Mouse (Mus musculus) limb, embryonic 13.5 days (tissue): Measurements from ENCODE around the gene Cdk7. TPM values are rescaled to one million over a fixed set of nuclear protein-coding genes. Genes with fewer than 3 reads are reported as not detected.
A peak's percentile ranks its signal among the peaks of the same experiment; 100 is the strongest.

ENCODE experiments used
- ATAC-seq: fragments of 200-750 bp; cut with Nextera tagmentation; 2 replicates; pipeline ENCODE4 v1.8.0; 2017; ENCODE audit warnings: low read depth, moderate number of reproducible peaks, moderate TSS enrichment; ENCODE audit not compliant: low FRiP score
- H3K27ac ChIP-seq: fragments of 300-500 bp; sonication (generic); 2 replicates; pipeline ENCODE4 v1.5.1; 2015; ENCODE audit warnings: inconsistent platforms, mild to moderate bottlenecking, moderate library complexity
- H3K27me3 ChIP-seq: fragments of 300-500 bp; sonication (generic); 2 replicates; pipeline ENCODE4 v1.6.1; 2015; ENCODE audit warnings: mild to moderate bottlenecking, inconsistent platforms
- H3K36me3 ChIP-seq: fragments of 300-500 bp; sonication (generic); 2 replicates; pipeline ENCODE4 v1.6.1; 2015; ENCODE audit warnings: inconsistent platforms, mild to moderate bottlenecking, moderate library complexity
- H3K4me1 ChIP-seq: fragments of 300-500 bp; sonication (generic); 2 replicates; pipeline ENCODE4 v1.6.1; 2015; ENCODE audit warnings: inconsistent platforms
- H3K4me2 ChIP-seq: fragments of 300-500 bp; sonication (generic); replicated peaks from 2 replicates; pipeline ENCODE4 v1.6.1; 2015; ENCODE audit warnings: inconsistent platforms, mild to moderate bottlenecking, moderate library complexity
- H3K4me3 ChIP-seq: fragments of 300-500 bp; sonication (generic); 2 replicates; pipeline ENCODE4 v1.5.1; 2015; ENCODE audit warnings: moderate library complexity, mild to moderate bottlenecking, inconsistent platforms
- H3K9ac ChIP-seq: fragments of 300-500 bp; sonication (generic); 2 replicates; pipeline ENCODE4 v1.6.1; 2015; ENCODE audit warnings: mild to moderate bottlenecking, inconsistent platforms
- H3K9me3 ChIP-seq: fragments of 300-500 bp; sonication (generic); 2 replicates; pipeline ENCODE4 v1.6.1; 2016; ENCODE audit warnings: inconsistent platforms
- WGBS: fragments of 180-500 bp; shearing (Covaris S2); methylation state at CpG from one replicate; pipeline ENCODE4 v1.1.7; 2015; 5-methylcytosine and 5-hydroxymethylcytosine counted together
- polyA plus RNA-seq: library from polyadenylated mRNA; unstranded; fragments of >200 nt; fragmentation: Nextera tagmentation; extraction: Ambion mirVana; gene quantifications from 2 replicates; pipeline ENCODE4 v1.2.1, GENCODE M21; 2015

Cdk7 gene
- polyA plus RNA-seq, 1 experiment from 2014 or later, result 109 TPM

DNA sequence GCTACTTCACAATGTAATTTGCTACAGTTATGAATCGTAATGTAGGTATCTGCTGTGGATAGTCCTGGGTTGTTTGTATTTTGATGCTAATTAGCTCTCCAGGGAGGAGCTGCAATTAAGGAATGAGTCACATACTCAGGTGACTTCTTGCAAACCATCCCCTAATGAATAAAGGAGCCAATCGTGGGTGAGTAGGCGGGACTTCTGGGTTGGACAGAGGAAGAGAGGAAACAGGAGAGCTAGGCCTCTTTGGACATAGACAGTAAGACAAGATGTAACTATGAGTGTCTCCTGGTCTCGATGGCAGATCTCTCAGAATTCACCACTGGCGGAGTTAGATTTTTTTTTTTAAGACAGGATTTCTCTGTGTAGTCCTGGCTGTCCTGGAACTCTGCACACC lies 9.1 kb downstream of the Cdk7 start:
- Histone ChIP-seq H3K9ac (no peak overlapping the region), H3K27me3 (no peaks in the 10 kb centered on the region), H3K4me2 (no peak overlapping the region), H3K36me3 (peaks cover 73% of the 10 kb centered on the region), H3K9me3 (no peaks in the 10 kb centered on the region), H3K4me3 (no peak overlapping the region), H3K27ac (no peak overlapping the region), H3K4me1 (no peaks in the 10 kb centered on the region)
- WGBS, result 82% methylated on average over 5 of the region's 5 CpGs
- ATAC-seq, result no peak

DNA sequence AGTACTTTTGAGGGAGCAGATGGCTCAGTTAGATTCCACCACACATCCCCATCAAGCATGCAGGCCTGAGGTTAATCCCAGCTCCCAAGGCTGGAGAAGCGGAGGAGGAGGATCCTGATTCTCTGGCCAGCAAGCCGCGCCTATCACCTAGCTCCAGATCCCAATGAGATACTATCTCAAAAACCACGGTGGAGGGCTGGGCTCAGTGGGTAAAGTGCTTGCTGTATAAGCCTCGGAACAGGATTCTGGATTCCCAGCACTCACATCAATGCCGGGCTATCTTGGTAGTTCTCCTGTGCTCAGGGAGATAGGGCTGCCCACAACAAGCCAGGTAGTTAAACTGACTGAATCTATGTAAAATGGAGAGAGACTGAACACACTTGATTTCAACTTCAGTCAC lies 15.3 kb downstream of the Cdk7 start:
- H3K9me3 ChIP-seq, result no peaks in the 10 kb centered on the region
- H3K9ac ChIP-seq, result no peak overlapping the region
- no peak overlapping the region for H3K27ac ChIP-seq
- ATAC-seq, result no peak
- WGBS, result 93% methylated on average over 6 of the region's 6 CpGs
- H3K27me3 ChIP-seq, result no peaks in the 10 kb centered on the region
- H3K4me2 ChIP-seq, result no peak overlapping the region
- H3K36me3 ChIP-seq, result peaks cover 90% of the 10 kb centered on the region
- H3K4me1 ChIP-seq, result no peaks in the 10 kb centered on the region
- H3K4me3 ChIP-seq, result no peak overlapping the region

DNA sequence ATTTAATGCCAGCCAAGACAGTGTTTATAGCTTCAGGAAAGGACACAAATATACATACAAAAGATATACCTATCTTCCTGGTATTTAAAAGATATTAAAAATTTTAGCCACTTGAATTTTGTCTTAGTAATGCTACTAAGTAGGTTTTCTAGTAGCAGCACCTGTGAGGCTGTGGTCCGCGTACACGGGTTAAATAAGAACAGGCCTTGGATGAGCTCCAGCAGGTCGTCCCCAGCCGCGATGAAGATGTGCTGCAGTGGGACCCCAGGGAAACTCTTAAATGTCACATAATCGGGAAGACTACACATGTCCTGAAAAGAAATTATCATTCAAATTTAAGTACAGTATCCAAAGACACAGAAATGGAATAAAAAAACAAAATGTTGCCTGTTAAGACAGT lies 24.5 kb downstream of the Cdk7 start:
- WGBS, result 94% methylated on average over 7 of the region's 7 CpGs

DNA sequence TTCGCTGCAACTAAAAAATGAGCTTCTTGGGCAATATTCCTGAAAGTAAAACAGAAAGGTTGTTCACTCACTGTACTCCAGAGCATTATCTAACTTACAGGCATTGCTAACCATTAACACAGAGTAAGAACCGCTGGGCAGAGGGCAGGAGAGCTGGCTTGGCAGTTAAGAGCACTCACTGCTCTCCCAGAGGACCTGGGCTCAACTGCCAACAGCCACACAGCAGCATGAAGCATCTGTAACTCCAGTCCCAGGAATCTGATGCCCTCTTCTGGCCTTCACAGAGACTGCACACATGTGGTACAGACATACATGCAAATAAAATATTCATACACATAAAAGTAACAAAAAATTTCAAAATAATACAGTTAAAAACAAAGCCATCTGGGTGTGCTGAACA lies 27.3 kb downstream of the Cdk7 start:
- Histone ChIP-seq H3K27ac (no peak overlapping the region), H3K4me1 (no peaks in the 10 kb centered on the region), H3K36me3 (peaks cover 93% of the 10 kb centered on the region), H3K4me3 (no peak overlapping the region), H3K4me2 (no peak overlapping the region), H3K27me3 (no peaks in the 10 kb centered on the region), H3K9me3 (no peaks in the 10 kb centered on the region), H3K9ac (no peak overlapping the region)
- ATAC-seq, result no peak
- 91% methylated on average over 2 of the region's 2 CpGs for WGBS

More for the DNA sequence above, 24.5 kb downstream of the Cdk7 start:
- peaks cover 94% of the 10 kb centered on the region for H3K36me3 ChIP-seq
- H3K27ac ChIP-seq, result no peak overlapping the region
- no peak overlapping the region for H3K9ac ChIP-seq
- no peaks in the 10 kb centered on the region for H3K27me3 ChIP-seq
- no peaks in the 10 kb centered on the region for H3K4me1 ChIP-seq
- no peak for ATAC-seq
- no peak overlapping the region for H3K4me3 ChIP-seq
- H3K9me3 ChIP-seq, result no peaks in the 10 kb centered on the region
- H3K4me2 ChIP-seq, result no peak overlapping the region

DNA sequence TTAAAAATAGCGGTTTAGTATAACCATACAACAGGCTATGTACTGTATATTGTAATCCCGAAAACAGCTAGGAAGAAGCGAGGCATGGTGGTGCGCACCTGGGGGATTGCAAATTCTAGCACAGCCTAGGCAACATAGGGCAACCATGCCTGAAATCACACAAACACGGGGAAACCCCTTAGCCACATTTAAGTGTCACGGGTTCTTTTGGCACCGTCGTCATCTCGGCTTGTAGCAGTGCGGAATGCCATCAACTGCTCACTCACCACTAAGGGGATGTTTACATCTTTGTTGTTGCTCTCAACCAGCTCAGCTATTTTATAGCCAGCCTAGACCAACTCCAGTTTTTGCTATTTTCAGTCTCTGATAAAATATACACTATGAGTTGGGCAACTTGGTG lies 31.9 kb downstream of the Cdk7 start:
- Histone ChIP-seq H3K36me3 (peaks cover 83% of the 10 kb centered on the region), H3K4me3 (no peak overlapping the region), H3K9me3 (no peaks in the 10 kb centered on the region), H3K27ac (no peak overlapping the region), H3K9ac (no peak overlapping the region), H3K4me1 (no peaks in the 10 kb centered on the region), H3K4me2 (no peak overlapping the region), H3K27me3 (no peaks in the 10 kb centered on the region)
- 97% methylated on average over 10 of the region's 10 CpGs for WGBS
- ATAC-seq, result no peak

DNA sequence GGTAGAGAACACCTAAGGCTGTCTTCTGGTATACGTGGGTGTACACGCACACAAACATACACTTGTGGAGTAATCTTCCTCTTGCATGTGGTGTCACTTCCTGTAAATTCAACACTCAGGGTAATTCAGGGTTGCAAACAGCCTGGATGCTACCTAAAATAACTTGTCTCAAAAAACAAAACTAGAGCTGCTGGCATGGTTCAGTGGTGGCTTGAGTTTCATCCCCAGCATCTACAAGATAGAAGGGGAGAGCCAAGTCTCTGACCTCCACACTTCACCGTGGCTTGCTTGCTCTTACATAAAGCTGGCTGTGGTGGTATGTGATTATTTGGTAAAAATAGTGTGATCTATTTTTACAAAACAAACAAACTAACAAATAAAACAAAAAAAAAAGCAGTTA lies 33.2 kb downstream of the Cdk7 start:
- Histone ChIP-seq H3K4me3 (no peak overlapping the region), H3K27me3 (no peaks in the 10 kb centered on the region), H3K36me3 (peaks cover 71% of the 10 kb centered on the region), H3K4me1 (no peaks in the 10 kb centered on the region), H3K4me2 (no peak overlapping the region), H3K9me3 (no peaks in the 10 kb centered on the region), H3K27ac (no peak overlapping the region), H3K9ac (no peak overlapping the region)
- WGBS, result 93% methylated on average over 3 of the region's 3 CpGs
- no peak for ATAC-seq

DNA sequence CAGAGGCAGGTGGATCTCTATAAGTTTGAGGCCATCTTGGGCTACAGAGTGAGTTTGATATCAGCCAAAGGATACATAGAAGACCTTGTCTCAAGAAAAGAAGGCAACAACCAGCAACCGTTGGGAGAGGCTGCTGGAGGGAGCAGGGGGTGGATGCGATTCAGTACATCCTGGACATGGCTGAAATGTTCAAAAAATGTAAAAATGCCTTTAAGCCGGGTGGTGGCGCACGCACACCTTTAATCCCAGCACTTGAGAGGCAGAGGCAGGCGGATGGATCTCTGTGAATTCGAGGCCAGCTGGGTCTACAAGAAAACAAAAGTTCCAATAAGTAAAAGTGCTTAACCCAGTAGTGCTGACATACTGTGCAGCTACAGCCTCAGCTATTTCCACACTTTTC lies 43.2 kb downstream of the Cdk7 start:
- no peak overlapping the region for H3K9ac ChIP-seq
- no peaks in the 10 kb centered on the region for H3K9me3 ChIP-seq
- H3K4me1 ChIP-seq, result no peaks in the 10 kb centered on the region
- 66% methylated on average over 7 of the region's 7 CpGs for WGBS
- no peaks in the 10 kb centered on the region for H3K27me3 ChIP-seq
- H3K4me2 ChIP-seq, result no peak overlapping the region
- H3K27ac ChIP-seq, result no peak overlapping the region
- 0 out of 2 replicates have a peak, but pooled peaks cover 3% of the 10 kb centered on the region for H3K36me3 ChIP-seq
- H3K4me3 ChIP-seq, result no peak overlapping the region
- no peak for ATAC-seq

DNA sequence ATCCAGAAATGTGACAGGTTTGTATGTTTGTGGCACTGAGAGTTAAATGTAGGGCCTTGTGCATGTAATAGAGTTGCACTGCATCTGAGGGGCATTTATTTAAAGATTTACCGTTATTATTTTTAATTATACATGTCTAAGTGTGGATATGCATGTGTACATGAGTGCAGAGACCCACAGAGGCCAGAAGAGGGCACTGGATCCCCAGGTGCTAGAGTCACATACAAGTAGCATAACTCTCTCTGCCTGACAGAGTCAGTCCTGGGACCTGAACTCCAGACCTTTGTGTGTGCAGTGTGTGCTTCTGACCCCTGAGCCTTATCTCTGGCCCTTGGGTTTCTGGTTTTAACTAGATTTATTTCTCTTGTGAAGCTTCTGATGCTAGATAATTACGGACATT lies 46.4 kb downstream of the Cdk7 start:
- no peaks in the 10 kb centered on the region for H3K9me3 ChIP-seq

DNA sequence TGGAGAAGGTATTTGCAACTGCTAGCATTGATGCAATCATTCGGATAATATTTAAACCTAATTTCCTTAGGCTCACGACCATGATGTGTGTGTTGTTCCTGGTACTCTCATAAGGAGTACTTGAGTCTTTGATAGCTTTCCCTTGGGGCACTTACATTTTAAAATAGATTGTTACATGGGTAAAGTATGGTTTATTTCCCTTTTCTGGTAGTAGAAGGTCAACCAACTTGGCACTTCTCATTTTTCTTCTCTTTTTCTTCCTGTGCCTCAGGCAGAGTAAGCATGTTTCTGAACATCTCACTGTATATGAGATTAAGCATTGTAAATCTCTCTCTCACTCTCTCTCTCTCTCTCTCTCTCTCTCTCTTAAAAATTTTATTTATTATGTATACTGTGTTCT lies 47.9 kb downstream of the Cdk7 start:
- H3K4me2 ChIP-seq, result no peak overlapping the region
- no peaks in the 10 kb centered on the region for H3K36me3 ChIP-seq
- no peaks in the 10 kb centered on the region for H3K4me1 ChIP-seq
- no peak overlapping the region for H3K9ac ChIP-seq
- no peak for ATAC-seq
- no peaks in the 10 kb centered on the region for H3K27me3 ChIP-seq
- H3K9me3 ChIP-seq, result no peaks in the 10 kb centered on the region
- whole genome bisulfite sequencing, result 83% methylated on average over 2 of the region's 2 CpGs
- no peak overlapping the region for H3K27ac ChIP-seq
- H3K4me3 ChIP-seq, result no peak overlapping the region

More for the DNA sequence above, 46.4 kb downstream of the Cdk7 start:
- no peaks in the 10 kb centered on the region for H3K27me3 ChIP-seq
- H3K36me3 ChIP-seq, result no peaks in the 10 kb centered on the region
- 67% methylated on average over 2 of the region's 2 CpGs for WGBS
- no peak overlapping the region for H3K4me2 ChIP-seq
- no peak overlapping the region for H3K27ac ChIP-seq
- no peak overlapping the region for H3K9ac ChIP-seq
- H3K4me1 ChIP-seq, result no peaks in the 10 kb centered on the region
- no peak overlapping the region for H3K4me3 ChIP-seq
- no peak for ATAC-seq

DNA sequence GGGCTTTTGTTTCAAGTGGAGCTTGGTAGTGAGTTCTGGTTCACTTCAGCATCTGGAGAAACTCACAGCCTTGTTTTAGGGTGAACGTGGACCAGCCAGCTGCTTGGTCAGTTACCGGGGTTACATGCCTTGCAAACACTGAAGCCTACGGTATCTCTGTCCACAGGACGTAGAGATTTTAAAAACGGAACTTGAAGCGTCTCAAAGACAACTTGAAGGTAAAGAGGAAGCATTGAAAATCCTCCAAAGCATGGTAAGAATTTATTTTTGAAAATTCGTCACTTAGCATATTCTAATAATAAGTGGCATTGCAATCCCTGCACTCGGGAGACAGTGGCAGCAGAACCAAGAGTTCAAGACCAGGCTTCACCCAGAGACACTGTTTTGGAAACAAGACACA lies 49.1 kb downstream of the Cdk7 start:
- H3K27me3 ChIP-seq, result no peaks in the 10 kb centered on the region
- H3K4me1 ChIP-seq, result no peaks in the 10 kb centered on the region
- 85% methylated on average over 8 of the region's 8 CpGs for WGBS
- H3K9me3 ChIP-seq, result no peaks in the 10 kb centered on the region
- H3K4me3 ChIP-seq, result no peak overlapping the region
- H3K36me3 ChIP-seq, result no peaks in the 10 kb centered on the region
- H3K27ac ChIP-seq, result no peak overlapping the region
- no peak overlapping the region for H3K4me2 ChIP-seq
- H3K9ac ChIP-seq, result no peak overlapping the region
- no peak for ATAC-seq

DNA sequence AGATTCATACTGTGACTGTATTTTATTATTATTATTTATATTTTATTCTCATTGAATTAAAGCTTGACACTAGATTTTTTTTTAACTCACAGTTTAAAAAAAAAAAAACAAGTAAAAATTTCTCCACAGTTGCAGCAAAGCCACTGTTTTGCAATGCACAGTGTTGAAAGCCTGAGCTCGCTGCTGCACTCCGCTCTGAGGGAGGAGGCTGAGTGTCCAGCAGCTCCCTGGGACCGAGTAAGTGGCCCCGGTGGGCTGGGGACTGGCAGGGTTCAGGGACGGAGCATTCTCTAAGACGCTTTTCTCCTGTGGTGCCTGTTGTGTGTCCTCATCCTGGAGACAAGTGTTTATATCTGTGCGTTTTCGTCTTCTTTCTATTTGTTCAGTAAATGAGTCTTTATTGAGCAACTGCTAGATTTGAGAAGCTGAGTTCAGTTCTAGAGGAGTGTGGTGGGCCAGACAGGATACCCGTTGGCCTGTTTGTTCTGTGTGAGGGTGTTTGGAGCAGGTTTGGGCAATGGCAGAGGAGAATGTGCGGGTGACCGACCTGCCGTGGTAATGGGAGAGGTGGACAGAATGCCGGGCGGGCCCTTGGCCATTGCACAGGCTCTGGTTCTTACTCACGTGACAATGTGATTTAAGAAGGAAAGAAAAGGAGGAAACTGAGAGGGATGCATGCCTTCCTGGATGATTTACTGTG lies 54.7 kb downstream of the Cdk7 start:
- no peaks in the 10 kb centered on the region for H3K36me3 ChIP-seq
- no peaks in the 10 kb centered on the region for H3K27me3 ChIP-seq
- H3K4me2 ChIP-seq, result no peak overlapping the region
- no peaks in the 10 kb centered on the region for H3K9me3 ChIP-seq
- no peak overlapping the region for H3K9ac ChIP-seq
- no peaks in the 10 kb centered on the region for H3K4me1 ChIP-seq
- no peak for ATAC-seq
- no peak overlapping the region for H3K27ac ChIP-seq
- WGBS, result 89% methylated on average over 15 of the region's 15 CpGs
- H3K4me3 ChIP-seq, result no peak overlapping the region

DNA sequence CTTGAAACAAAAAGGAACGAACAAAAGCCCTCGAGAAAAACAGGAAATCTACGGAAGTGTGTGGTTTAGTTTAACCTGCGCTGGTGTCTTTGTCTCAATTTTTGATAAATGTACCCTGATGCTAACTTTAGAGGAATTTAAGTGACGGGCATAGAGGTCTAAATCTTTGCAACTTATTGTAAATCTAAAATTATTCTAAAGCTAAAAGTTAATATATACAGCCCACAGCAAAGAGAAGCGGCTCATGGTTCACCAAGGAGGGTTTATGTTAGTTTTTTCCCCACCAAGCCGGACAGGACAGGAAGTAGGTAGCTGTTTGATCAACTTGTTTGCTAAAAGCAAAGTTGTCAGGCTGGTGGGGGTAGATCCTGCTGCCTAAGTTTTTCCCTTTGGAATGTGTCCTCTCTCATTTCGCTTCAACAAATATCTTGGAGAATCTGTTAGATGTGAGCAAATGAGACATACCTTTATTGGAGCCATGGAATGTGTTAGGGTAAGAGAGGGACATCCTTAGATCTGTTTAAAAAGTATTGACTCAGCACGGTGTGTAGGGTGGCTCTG lies 60.5 kb downstream of the Cdk7 start:
- whole genome bisulfite sequencing, result 56% methylated on average over 9 of the region's 9 CpGs
- peaks cover 9% of the 10 kb centered on the region; the same call in 1 of the 2 replicates for H3K4me1 ChIP-seq
- H3K4me2 ChIP-seq, result peak overlapping the region; percentile 84
- no peak for ATAC-seq
- H3K9me3 ChIP-seq, result no peaks in the 10 kb centered on the region
- H3K9ac ChIP-seq, result peak overlapping the region; percentile 70; the same call in 1 of the 2 replicates
- peaks cover 16% of the 10 kb centered on the region for H3K36me3 ChIP-seq
- H3K4me3 ChIP-seq, result peak overlapping the region; percentile 62
- H3K27me3 ChIP-seq, result no peaks in the 10 kb centered on the region
- no peak overlapping the region for H3K27ac ChIP-seq
